Comparison of ENCODE assay signal across 20 mouse cellular contexts in genomic region chr12:29741181-29741580, GRCm38 (mm10).
DNase-seq lines count a peak whose midpoint lies in the region; ATAC-seq lines count a peak whose summit lies in the region.
"Had no signal": no experiment of that assay in that cellular context is flagged by ENCODE, and none has a peak within 500 bp of the region (broad histone marks: within the 10 kb centered on the region; RNA-seq: fewer than 3 reads in every experiment).

No protein-coding gene starts in this region.

- ATAC-seq in forebrain, embryonic 16.5 days: no peak
- ATAC-seq in hindbrain, embryonic 16.5 days: no peak; the same call in 1 of the 2 replicates
- ATAC-seq: CD4-positive, CD25-positive, alpha-beta regulatory T cell, adult 4 months; Patski had no signal

- peak; percentile 24 for DNase-seq in cerebellum, adult 9-10 months
- no peak for DNase-seq in cerebellum, adult 11 months
- DNase-seq in forebrain, embryonic 10.5 days (ENCODE audit: extremely low spot score, low spot score): no peak
- peak; percentile 76 for DNase-seq in left cerebral cortex, postnatal 4 days
- no peak for DNase-seq in left cerebral cortex, adult 9 months (ENCODE audit: low spot score in 2 of 2)
- DNase-seq in right cerebral cortex, adult 2 months (ENCODE audit: low spot score in 2 of 2): no peak
- DNase-seq: adrenal gland, adult 8-10 months; kidney, adult 9 months; kidney, postnatal 25 days; lung, postnatal 4 days; thymus, postnatal 14 days had no signal

- no peaks in the 10 kb centered on the region for H3K9me3 ChIP-seq in forebrain, embryonic 16.5 days (ENCODE audit: control insufficient read depth, low read length)
- no peaks in the 10 kb centered on the region for H3K9me3 ChIP-seq in forebrain, embryonic 10.5 days
- no peaks in the 10 kb centered on the region for H3K9me3 ChIP-seq in hindbrain, embryonic 16.5 days (ENCODE audit: control insufficient read depth, low read length)
- H3K9me3 ChIP-seq: embryonic facial prominence, embryonic 15.5 days; heart, embryonic 13.5 days; limb, embryonic 13.5 days; lung, embryonic 15.5 days had no signal

- WGBS in forebrain, embryonic 16.5 days: 61% methylated on average over 6 of the region's 6 CpGs
- 94% methylated on average over 6 of the region's 6 CpGs for WGBS in forebrain, embryonic 10.5 days
- 75% methylated on average over 6 of the region's 6 CpGs for WGBS in hindbrain, embryonic 16.5 days

- peak overlapping the region; percentile 78 for H3K27ac ChIP-seq in forebrain, embryonic 16.5 days (ENCODE audit: low read length)
- no peak overlapping the region for H3K27ac ChIP-seq in forebrain, embryonic 10.5 days
- peak overlapping the region; percentile 48 for H3K27ac ChIP-seq in hindbrain, embryonic 16.5 days (ENCODE audit: low read depth, low read length)
- H3K27ac ChIP-seq: embryonic facial prominence, embryonic 15.5 days; heart, embryonic 13.5 days; limb, embryonic 13.5 days; liver, embryonic 14.5 days; lung, embryonic 15.5 days had no signal

- H3K9ac ChIP-seq in forebrain, embryonic 16.5 days (replicated peaks; ENCODE audit: low read depth, low read length): no peak overlapping the region
- no peak overlapping the region for H3K9ac ChIP-seq in hindbrain, embryonic 16.5 days (ENCODE audit: low read depth, low read length)
- H3K9ac ChIP-seq: embryonic facial prominence, embryonic 15.5 days; heart, embryonic 13.5 days; limb, embryonic 13.5 days; liver, embryonic 14.5 days; lung, embryonic 15.5 days had no signal

- intact Hi-C loops in left cerebral cortex, postnatal 4 days (cut with DNase I): no loop called here

- no peak overlapping the region for H3K4me3 ChIP-seq in forebrain, embryonic 16.5 days (replicated peaks; ENCODE audit: low read length)
- no peak overlapping the region for H3K4me3 ChIP-seq in forebrain, embryonic 10.5 days
- no peak overlapping the region for H3K4me3 ChIP-seq in hindbrain, embryonic 16.5 days (ENCODE audit: low read length)
- H3K4me3 ChIP-seq: embryonic facial prominence, embryonic 15.5 days; heart, embryonic 13.5 days; limb, embryonic 13.5 days; lung, embryonic 15.5 days had no signal

- H3K4me1 ChIP-seq in forebrain, embryonic 16.5 days (replicated peaks; ENCODE audit: control insufficient read depth, insufficient read depth, low read length): peaks cover 20% of the 10 kb centered on the region
- peaks cover 3% of the 10 kb centered on the region; the same call in 1 of the 2 replicates for H3K4me1 ChIP-seq in forebrain, embryonic 10.5 days
- peaks cover 13% of the 10 kb centered on the region for H3K4me1 ChIP-seq in hindbrain, embryonic 16.5 days (ENCODE audit: control insufficient read depth, insufficient read depth, low read depth, low read length)
- H3K4me1 ChIP-seq: embryonic facial prominence, embryonic 15.5 days; heart, embryonic 13.5 days; limb, embryonic 13.5 days; lung, embryonic 15.5 days had no signal

- no peak overlapping the region for H3K4me2 ChIP-seq in forebrain, embryonic 16.5 days (ENCODE audit: low read length)
- H3K4me2 ChIP-seq in hindbrain, embryonic 16.5 days (ENCODE audit: low read length): no peak overlapping the region
- H3K4me2 ChIP-seq: embryonic facial prominence, embryonic 15.5 days; heart, embryonic 13.5 days; limb, embryonic 13.5 days; lung, embryonic 15.5 days had no signal

- H3K36me3 ChIP-seq in forebrain, embryonic 16.5 days (ENCODE audit: control insufficient read depth, insufficient read depth): no peaks in the 10 kb centered on the region
- H3K36me3 ChIP-seq in forebrain, embryonic 10.5 days (replicated peaks): no peaks in the 10 kb centered on the region
- H3K36me3 ChIP-seq in hindbrain, embryonic 16.5 days (ENCODE audit: control insufficient read depth, insufficient read depth, low read length): no peaks in the 10 kb centered on the region
- H3K36me3 ChIP-seq: embryonic facial prominence, embryonic 15.5 days; heart, embryonic 13.5 days; limb, embryonic 13.5 days; lung, embryonic 15.5 days had no signal

- H3K27me3 ChIP-seq in forebrain, embryonic 16.5 days (replicated peaks; ENCODE audit: control insufficient read depth, insufficient read depth, low read length): no peaks in the 10 kb centered on the region
- H3K27me3 ChIP-seq in forebrain, embryonic 10.5 days (ENCODE audit: poor library complexity, severe bottlenecking): no peaks in the 10 kb centered on the region
- no peaks in the 10 kb centered on the region for H3K27me3 ChIP-seq in hindbrain, embryonic 16.5 days (replicated peaks; ENCODE audit: control insufficient read depth, insufficient read depth, low read length)
- H3K27me3 ChIP-seq: embryonic facial prominence, embryonic 15.5 days; heart, embryonic 13.5 days; limb, embryonic 13.5 days; lung, embryonic 15.5 days had no signal

Comparison
In these comparisons a context has a peak if more than half of its experiments do, and no peak if none do; other contexts are left out.
1. DNase-seq: peak in cerebellum, adult 9-10 months (single experiment) and left cerebral cortex, postnatal 4 days (single experiment); none in cerebellum, adult 11 months (single experiment), forebrain, embryonic 10.5 days (single experiment), left cerebral cortex, adult 9 months (0 of 2) and right cerebral cortex, adult 2 months (0 of 2).